Mouse (Mus musculus) ZHBTc4 (cell line): Measurements from ENCODE around the gene Ptprt.

Source experiments
- DNase-seq: peaks from one replicate; pipeline ENCODE4 v3.0.0-alpha.2; 2011; ENCODE audit warnings: low read depth, low spot score

The Ptprt gene

DNA sequence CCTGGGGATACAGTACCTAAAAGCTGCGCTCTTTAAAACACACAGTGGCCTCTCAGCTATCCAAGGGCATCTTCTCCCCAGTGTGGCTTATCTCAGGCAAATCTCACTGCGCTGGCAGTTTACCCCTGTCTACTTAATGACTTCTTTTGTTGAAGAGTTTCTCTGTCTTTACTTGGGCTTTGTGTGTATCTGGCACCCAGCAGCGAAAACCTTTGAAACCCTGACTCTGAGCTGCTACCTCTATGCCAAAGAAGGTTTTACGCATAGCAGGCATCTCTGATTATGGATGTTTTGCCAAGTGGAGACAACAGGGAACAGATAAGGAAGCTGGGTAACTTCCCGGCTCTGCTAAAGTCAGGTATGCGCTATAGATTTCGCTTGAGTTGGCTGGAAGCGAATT lies 956.1 kb downstream of the Ptprt start:
- DNase-seq: peak; percentile 9

DNA sequence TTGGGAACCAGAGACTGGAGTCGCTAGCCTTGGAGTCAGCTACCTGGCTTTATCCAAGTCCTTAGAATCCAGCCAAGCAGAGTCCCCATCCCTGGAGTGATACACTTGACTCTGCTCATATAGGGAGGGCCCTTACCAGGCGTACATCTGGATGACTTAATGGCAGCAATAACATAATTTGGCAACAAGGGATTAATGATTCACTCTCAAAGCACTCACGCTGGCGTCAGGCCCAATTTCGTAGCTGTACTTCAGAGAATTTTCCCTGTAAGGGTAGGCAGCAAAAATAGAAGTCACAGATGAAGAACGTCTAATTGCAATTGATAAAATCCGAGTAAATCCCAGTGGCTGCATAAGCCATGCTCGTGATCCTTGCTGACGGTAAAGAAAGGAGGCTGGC lies 956.5 kb downstream of the Ptprt start:
- DNase-seq: no peak

DNA sequence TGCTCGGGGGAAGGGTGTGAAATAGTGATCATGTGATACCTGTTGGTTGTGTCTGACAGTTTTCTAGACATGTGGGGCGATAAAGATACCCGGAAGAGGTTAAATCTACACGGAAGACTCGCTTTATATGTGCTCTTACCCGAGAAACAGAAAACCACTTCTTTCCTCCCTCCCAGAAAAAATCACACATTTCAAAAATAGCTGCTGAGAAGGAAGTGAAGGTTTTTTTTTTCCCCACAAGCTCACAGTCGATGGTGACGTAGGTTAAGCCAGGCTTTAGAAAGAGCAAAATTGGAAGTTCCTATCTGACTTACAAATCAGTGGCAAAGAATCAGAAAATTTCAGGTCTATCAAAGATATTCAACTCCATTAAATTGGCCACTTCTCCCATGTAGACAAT lies 965.1 kb downstream of the Ptprt start:
- DNase-seq: no peak

DNA sequence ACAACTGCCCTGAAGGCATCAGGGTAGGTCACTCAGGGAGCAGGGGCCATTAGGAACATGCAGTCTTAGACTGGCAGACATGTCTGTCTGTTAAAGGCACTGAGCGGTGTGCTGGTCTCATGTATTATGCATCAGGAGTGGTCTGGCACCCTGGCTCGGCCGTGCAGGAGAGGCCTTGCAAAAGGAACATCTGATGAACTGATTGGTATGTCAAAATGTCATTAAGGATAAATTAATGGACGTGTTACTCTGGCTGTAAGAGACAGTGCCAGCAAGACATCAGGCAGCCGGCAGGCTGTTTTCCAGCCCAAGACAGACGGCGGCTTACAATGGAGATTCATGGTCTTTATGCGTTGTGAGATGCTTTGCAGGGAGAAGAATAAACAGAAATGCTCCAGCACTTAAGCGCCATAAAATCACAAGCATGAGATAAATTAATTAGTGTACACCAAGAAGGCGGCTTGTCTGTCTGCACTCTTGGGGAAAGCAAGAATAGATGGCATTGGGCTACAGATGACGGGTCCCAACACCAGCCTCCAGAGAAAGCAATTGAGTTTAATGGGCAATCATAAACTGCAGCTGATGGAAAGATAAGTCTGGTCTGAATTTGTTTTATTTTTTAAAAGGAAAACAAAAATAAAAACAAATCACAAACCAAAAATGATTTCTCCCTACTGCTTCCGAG lies 992.5 kb downstream of the Ptprt start:
- no peak for DNase-seq

DNA sequence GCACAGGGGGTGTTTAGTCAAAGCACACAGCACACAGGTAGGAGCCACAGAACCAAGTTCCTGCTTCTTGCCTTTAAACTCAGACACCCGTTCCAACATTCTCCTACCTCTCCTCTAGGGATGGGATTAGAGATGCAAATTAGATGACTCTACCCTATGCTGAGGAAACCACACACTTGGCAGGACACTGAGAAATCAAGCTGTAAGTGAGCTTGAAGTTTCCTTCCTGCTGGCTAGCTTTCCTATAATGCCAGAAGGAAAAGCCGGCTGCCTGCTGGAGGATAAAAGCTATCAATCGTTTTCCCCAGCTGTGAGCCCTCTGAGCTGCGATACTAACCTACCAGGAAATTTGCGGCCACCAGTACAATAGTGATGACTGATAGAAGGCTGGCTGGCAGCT lies 999.0 kb downstream of the Ptprt start:
- DNase-seq: no peak

DNA sequence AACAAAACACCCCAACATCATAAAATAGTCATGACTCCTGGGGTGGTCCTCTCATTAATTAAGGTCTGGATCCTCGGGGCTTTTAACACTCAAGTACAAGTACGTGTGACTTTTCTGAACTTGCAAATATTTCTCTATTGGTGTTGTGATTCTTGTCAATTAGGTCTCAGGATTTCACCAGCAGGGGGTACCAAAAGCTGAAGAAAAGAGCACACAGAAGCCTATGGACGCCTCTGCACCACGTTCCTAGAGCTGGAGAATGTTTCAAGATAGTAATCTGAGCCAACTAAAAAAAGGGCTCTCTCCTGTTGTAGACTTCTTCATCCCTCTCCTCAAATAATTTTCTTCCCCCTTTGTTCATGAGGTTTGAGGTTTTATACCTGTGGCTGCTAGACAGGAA lies 1000.1 kb downstream of the Ptprt start:
- DNase-seq: no peak

DNA sequence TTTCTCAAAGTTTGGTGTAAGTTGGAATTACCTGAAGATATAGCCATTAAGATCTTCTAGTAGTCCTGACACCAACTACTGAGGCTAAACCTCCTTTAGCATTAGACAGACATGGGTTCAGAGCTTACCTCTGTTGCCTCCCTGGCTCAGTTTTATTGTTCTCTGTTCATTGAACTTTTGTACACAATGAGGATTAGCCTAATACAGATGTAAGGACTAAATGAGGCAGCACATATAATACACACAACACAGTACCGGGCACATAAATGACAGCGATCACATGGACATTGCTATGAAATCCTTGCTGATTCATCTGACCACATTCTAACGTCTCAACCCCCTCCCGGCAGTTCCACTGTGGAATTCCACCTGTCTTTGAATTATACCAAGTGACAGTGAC lies 1003.9 kb downstream of the Ptprt start:
- DNase-seq: no peak

DNA sequence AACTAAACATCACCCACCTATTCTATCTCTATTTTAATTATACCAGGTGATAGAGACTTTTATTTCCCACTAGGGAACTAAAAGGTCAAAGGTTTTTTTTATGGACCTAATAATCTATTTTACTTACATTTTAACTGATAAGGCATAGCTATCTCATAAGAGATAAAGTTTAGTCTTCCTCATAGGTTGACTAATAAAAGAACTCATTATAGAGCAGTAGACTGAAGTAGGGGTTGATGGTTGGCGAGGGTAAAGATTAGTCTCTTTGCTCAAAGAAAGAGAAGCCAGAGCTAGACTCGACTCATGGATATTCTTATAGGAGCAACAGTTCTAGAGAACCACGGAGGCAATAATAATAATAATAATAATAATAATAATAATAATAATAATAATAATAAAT lies 1004.3 kb downstream of the Ptprt start:
- DNase-seq: no peak

DNA sequence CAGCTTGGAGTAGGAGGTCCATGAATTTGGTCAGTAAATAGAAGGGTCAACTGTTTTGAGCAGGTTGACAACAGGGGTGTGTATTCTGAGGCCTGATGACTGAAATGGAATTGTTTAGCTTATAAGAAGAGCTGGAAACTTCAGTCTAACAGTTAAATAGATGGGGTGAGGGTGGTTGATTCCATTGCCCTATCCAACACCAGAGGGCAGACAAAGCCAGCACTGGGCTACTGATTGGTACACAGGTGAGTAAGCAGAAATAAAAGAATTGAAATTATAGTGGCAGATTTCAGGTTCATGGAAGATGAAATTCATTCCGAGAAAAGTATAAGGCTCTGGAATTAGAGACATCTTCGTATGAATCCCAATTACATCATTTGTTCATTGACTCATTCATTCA lies 1020.1 kb downstream of the Ptprt start:
- DNase-seq: no peak

DNA sequence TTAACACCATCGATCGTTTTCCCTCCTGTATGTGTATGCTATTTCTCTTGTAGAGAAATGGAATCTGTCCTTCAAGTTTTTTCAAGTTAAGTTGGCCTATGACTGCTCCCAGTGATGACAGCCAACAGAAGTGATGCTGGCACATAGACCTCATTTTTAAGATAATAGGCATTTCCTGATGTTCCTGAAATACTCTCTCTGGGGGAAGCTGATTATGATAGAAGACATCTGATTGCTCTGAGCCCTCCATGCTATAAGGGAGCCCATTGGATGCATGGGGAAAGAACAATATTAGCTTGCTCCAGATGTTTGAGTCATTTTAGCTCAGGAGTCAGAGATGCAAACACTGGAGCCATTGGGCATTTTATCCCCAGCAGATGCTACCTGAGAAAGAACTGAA lies 1026.9 kb downstream of the Ptprt start:
- DNase-seq: no peak

DNA sequence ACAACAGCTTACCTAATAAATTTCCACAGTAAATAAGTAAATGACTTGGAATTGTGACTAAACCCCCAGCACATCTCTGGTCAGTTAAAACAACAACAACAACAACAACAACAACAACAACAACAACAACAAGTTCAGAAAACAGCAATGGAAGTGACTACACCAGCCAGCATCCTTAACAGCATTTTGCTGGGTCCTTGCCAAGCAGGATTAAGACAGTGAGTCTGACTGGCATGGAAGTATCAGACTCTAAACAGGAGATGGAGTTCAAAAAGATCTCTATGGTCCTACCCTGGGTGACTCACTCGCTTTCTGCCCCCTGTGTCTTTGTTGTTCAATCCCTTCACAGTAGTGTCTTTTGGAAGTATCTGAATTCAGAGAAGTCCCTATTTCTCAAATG lies 1035.1 kb downstream of the Ptprt start:
- DNase-seq: no peak

DNA sequence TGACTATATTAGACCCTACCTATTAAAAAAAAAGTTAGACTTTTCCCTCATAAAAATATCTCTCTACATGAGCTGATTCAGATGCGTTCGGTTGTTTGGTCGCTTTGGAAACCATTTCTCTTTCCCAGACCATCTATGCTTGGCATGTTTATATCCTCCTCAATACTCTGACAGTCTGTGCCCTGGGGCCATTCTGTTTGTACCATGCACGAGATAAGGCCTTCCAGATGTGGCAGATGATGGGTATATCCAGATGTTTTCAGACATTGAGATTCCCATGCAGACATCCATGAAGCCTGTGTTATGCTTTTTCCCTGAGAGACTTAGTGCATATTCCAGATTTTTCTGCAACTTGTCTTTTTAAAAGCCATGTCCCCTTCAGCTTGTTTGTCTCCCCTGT lies 1052.5 kb downstream of the Ptprt start:
- no peak for DNase-seq

DNA sequence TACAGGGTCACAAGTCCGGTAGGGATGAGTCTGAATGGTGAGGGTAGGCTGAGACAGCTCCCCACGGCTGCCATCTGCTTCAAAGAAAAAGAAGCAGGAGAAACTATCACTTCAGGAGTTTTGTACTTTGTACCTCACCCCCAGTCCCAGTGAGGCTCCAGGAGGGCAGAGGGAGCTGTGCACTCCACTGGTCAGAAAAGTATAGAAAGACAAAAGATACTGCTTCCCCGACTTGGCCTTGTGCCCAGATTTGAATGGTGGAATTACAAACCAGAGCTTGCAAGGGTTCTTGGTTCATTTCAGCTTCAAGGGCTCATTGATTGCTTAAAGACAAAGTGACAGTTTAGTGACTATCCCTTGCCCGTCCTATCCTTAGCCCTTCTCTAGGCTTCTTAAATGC lies 1053.6 kb downstream of the Ptprt start:
- no peak for DNase-seq

DNA sequence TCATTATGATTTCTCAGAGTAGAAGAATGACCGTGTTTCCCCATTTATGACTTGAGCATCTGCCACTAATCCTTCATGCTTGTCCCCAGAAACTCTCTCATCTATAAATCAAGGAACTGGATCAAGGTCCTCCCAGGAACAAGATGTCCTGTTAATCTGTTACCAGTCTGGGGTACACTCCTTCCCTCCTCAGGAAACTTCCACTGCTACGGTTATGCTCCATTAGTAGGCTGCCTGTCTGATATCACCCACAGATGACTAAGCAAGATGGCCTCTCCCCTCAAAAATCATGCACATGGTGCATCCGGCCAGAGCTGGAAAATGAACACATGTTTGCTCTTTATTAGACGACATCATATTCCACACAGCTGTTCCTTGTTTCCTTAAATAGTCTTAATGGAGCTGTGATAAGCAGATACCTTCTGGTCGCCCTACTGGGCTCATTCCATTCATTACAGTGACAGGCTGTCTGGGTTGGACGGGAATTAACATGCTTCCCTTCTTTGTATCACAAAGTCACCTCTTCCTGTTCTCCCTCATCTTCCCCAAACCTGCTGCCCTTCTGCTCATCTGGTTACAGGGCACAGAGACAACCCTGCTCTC lies 1060.6 kb downstream of the Ptprt start:
- no peak for DNase-seq

DNA sequence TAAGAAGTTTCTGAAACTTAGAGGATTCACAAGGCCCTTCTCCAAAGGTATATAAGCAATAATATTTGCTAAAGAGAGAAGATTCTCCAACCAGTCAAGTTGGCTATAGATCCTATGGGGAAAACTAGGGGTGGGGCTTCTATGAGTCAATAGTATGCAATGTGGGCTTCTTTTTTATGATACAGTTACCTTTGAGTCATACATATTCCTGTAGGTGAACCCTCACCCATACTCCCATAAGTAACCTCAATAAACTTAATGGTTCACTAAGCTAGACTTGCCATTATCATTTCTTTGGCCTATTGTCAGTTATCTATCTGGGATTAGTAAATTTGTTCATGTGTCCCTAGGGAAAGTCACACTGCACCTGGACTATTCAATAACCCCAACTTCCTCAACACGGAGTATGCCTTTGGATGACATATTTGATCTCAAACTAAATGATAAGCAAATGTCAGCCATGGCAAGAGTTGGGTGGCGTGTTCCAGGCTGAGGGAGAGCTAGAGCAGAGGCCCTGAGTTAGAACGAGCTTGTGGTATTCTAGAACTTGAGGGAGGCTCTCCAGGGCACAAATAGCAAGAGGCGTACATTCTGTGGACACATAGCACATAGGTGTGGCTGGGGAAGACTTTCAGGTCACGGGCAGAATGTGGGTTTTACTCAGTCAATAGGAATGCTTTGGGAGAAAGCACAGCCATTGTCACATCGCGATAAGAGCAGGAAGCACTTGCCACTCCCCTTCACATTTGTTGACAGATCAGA lies 1067.4 kb downstream of the Ptprt start:
- no peak for DNase-seq

DNA sequence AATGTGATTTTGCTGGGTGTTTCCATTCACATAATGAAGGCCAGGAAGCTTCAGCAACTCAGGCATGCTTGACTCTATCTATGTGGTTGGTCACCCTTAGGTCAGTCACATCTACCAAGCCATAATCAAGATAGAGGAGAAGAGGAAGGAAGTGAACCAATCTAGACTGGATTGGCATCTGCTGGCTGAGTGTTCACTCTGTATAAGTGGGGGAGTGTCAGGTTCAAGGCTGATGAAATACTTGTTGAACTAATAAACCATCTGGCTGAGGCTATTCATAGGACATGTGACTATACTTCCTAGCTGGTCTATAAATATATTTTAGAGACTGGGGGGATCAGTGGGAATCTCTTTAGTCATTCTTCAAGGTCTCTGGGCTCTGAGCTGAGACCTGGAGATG lies 1086.5 kb downstream of the Ptprt start:
- no peak for DNase-seq

DNA sequence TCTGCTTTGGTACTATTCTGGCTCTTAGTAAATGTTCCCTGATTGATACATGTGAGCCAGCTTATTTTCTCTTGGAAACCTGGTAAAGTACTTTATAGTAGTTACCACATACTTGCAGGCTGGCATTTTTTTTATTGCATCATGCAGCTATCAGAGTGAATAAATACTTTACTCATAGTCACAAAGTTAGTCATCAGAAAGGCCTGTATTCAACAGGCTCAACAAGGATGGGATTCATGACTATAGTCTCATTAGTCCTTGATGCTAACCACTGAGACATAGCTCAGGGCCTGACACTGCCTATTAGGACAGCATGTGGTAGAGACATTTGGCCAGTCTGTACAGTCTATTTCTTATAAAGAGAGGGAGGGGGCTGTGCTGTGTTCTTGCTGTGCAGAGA lies 1088.7 kb downstream of the Ptprt start:
- no peak for DNase-seq

DNA sequence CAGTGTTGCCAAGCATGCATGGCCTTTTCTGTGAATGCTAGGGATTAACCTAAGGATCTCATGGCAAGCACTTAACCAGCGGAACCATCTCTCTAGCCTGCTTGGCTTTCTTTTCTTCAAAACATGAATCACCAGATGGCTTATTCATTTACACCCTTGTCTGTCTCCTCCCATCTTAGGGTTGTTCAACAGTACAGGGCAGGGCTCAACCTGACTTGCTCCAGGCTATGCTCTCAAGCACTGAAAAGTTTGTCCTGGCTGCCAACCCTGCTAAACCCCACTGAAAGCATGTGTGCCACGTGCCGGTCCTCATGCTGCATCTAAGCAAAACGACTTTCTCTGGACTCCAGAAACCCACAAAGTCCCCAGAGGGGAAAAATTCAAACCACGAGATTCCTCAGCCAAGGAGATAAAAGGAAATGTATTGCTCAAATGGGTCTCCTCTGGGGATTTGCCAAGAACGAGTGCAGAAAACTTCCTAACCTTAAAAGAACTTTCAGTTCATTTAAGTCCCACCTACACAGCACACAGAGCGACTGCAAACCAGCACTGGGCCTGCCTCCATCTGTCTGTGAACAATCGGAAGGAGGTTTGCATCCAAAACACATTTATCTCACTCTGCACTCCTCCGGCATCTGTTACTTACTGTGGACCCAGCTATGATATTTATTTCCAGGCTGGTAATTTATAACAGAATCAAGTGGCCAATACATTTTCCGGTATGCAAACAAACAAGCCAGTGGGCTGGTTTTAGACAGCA lies 1090.5 kb downstream of the Ptprt start:
- DNase-seq: no peak

DNA sequence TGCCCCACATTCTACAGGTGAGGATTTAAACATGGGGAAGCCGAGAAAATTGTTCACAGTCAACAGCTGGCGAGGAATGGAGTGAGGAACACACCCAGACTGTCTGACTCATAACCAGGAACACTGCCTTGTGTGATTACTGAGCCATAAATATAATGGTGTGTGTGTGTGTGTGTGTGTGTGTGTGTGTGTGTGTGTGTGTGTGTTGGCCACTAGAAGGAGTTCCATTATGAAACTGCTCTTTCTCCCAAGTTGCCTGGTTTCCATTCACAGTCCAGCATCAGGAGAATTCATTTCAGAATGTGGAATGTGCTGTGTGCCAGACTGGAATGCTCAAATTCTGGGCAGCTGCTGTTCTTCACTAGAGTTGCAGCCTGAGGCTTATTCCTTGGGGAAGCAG lies 1099.4 kb downstream of the Ptprt start:
- peak; percentile 36 for DNase-seq

DNA sequence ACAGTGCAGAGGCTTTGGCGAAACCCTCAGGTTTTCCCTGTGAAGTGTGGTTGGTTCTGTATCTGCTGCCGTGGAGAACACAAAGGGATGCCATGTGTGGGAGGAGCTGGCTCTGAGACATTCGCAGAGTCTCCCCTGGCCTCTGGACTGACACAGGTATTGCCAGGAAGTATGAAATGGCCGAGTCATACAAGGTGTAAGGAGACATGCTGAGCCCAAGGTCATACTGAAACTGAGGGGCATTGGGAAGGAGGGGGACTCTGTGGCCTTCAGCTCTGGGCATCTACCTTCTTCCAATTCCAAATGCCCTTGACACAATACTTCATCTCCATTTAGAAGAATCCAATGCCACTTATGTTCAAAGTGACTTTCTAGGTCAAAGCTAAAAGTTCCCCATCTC lies 1103.1 kb downstream of the Ptprt start:
- DNase-seq: no peak

DNA sequence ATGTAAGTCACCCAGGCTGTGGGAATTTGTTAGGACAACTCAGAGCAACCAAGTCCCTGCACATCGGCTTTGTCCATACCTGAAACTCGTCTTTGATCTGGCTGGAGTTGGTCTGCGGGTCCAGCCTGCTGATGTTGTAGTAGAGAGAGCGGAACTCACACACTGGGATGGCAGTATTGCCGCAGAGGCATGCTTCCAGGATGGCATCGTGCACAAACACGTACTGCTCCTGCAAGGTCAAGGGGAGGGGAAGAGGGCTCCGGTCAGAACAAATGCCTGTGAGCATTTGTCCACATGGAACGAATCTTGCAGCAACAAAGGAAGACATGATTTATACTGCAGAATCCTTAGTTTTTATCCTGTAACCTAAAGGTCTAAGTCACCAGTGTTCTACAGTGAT lies 1107.3 kb downstream of the Ptprt start:
- DNase-seq: no peak

DNA sequence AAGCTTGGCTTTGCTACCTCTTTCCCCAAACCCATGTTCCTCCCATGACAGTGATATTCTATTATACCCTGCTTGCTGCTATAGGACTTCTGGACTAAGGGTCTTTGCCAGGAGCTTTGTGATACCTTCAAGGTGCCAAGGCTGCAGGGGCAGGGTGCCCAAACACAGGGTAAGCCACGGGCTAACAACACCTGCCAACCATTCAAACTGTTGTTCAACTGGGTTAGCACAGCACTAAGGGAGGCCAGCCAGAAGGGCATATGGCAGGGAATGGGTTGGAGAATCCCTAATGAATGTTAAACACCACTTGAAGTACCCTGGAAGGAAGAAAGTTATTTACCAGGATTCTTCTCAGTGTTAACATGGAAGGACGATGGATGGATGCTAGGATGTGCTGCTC lies 1108.9 kb downstream of the Ptprt start:
- DNase-seq: no peak
